Mouse (Mus musculus) skeletal muscle tissue, adult 2 months (tissue): Measurements from ENCODE around the gene Chil1.

Source experiments
- DNase-seq: peaks from one replicate; pipeline ENCODE4 v3.0.0-alpha.2; 2012; ENCODE audit warnings: low read depth, low spot score

The Chil1 gene

DNA sequence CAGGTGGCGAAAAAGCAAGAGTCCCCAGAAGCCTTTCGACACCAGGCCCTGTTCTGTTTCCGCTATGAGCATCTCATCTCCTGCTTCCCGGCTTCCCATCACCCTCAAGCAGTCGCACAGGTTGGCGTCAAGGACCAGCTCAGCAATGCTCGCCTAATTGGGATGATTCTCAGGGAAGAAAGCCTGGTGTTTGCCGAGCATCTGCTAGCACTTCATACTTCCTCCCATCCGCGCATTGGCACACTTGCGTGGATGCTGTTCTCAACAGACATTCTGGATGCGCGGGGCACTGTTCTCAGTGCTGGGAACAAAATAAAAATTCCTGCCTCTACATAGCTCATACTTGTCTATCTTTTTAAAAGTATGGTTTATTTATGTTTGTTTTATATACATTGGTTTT lies 22.3 kb downstream of the Chil1 start:
- no peak for DNase-seq

DNA sequence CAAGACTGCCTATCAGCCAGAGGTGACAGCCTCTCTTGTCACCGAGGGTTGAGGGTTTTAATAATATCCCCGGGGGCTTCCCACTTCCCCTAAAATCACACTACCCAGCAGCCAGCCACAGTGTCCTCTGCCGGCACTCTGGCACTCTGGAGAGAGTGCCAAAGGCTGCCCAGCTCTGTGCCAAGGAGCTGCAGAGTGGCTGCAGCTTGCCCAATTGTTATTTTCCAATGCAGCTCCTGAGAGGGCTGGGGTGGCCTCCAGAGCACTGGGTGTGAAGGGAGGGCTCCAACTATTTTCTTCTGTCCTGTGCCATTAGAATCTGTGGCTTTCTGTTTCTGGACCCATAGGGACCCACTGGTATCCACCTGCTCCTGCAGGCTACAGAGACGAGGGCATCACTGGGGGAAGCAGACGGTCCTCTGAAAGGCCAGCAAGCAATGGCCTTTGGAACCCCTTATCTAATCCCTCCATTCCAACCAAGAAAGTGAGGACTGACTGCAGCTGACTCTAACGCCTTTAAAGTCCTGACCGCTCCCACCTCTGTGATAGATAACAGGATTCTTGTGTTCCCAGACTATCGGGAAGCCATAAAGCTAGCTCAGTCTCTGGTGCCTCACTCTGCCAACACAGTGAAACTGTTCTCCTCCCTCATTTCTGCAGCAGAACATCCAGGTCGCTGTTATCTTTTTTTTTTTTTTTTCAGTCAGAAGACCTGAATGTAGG lies 23.5 kb downstream of the Chil1 start:
- no peak for DNase-seq

DNA sequence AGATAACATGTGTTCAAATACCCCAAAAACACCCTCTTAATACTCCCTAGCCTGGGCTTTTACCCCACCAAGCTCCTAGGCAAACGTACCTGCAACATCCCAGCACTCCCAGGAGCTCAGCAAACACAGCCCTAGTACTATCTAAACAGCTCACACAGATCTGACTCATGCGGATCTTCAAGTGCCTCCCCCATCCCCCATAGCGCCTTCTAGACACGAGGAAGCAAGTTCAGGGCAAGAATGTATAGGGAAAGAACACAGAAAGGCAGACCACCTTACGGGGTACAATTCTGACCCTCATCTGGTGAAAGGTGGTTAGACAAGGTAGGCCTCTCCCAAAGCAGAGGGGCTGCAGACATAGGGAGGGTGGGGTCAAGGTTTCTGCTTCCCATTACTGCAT lies 24.1 kb downstream of the Chil1 start:
- DNase-seq = no peak

DNA sequence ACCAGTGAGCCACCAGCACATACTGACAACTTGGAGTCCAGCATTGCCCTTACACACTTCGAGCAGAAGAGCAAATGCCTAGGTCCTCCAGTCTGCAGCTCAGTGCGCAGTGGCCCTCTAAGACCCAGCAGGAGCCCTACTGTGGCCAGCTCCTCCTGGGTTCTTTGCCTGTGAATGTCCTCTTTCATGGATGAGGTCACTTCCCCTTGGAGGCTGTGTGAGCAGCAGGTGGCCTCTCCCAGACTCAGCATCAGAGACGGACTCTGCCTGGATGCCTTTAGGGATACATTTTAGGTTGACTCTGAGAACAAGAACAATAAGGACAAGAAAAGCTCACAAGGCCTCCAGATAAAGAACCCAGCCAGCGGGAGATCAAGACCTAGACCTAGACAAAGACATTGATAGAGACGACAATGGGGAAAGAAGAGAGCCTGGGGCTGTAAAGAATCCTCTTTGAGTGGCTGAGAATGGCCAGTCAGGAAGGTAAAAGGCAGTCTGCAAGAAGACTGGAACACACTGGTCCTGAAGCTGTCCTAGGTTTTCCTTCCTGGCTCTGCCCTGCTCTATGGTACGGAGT lies 28.3 kb downstream of the Chil1 start:
- no peak for DNase-seq

DNA sequence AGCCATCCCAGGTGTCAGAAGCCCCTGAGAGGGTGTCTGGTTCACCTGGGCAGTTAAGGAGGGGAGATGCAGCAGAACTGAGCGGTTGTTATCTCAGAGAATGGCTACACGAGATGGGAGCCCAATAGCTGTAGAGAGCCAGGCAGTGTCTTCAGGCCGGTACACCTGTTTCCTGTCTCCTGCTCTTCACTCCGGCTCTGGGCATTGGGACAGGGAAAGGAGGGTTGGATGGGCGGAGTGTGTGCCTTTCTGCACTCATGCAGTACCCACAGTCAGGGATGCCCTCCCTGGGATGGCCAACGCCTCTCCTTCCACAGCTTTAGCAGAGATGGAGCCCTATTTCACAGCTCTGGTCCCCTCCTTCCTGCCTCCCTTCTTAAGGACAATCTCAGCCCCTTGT lies 29.1 kb downstream of the Chil1 start:
- no peak for DNase-seq

DNA sequence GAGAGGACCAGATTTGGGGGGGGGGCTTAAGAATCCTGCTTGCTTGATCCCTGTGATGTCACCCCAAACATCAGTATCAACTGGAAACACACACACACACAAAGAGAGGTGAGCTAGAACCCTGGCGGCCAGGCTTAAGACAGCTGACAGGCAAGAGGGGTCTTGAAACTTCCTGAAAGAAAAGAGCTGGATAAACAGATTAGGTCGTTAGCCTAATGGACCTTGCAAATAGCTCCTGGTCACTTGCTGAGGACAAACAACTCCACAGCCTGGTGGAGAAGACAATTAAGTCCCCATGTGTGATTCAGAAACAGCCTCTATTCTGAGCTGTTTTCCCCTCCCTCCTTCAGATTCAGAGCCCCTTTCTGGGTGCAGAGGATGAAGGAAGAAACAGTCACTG lies 29.7 kb downstream of the Chil1 start:
- DNase-seq = no peak

DNA sequence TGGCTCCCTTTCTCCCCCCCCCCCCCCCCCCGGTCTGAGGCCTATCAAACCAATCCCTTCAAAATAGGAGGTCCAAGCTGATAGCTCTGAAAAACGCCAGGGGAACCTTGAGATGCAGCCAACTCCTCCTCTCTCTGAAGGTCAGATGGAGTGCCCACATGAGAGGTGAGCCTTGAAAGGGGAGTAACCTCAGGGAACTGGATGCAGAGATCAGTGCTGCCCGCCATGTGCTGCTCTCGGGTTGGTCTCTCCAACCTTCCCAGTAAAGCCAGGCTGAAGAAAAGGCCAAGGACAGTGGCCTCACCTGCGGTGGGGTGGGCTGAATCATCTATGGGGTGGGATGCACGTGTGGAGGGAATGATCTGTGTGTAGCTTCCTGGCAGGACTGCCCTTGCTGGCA lies 30.4 kb downstream of the Chil1 start:
- no peak for DNase-seq

DNA sequence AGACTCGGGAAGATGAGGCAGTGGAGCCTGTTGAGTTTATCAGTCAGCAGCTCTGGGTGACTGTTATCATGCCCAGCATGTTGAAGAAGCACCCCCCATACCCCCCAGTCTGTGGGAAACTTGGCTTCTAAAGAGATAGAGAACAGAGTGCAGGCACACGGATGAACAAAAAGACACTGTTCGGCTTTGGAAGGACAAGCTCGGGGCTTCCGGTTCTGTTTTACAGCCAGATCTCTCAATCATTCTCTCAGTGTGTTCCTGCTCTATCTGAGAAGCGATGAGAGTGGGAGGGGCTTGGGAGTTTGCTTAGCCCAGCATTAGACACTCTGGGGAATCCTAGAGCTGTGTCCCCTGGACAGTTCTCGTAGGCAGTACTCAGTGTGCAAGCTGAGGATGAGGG lies 31.4 kb downstream of the Chil1 start:
- no peak for DNase-seq

DNA sequence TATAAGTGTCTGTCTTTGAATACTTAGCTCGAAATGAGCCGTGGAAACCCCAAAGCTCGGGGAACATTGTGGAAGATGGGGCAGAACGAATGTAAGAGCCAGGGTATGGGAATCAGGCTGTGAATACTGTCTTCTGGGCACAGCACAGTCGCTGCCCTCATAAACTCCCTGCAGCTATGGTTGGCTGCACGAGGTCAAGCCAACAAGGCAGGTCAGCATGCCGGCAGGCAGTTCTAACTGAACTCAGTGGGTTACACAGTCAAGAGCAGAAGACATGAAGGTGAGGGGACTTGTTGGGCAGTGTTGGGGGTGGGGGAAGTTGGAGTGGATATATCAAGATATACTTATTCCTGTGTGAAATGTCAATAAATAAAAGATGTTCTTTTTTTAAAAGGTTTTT lies 33.1 kb downstream of the Chil1 start:
- DNase-seq = no peak

DNA sequence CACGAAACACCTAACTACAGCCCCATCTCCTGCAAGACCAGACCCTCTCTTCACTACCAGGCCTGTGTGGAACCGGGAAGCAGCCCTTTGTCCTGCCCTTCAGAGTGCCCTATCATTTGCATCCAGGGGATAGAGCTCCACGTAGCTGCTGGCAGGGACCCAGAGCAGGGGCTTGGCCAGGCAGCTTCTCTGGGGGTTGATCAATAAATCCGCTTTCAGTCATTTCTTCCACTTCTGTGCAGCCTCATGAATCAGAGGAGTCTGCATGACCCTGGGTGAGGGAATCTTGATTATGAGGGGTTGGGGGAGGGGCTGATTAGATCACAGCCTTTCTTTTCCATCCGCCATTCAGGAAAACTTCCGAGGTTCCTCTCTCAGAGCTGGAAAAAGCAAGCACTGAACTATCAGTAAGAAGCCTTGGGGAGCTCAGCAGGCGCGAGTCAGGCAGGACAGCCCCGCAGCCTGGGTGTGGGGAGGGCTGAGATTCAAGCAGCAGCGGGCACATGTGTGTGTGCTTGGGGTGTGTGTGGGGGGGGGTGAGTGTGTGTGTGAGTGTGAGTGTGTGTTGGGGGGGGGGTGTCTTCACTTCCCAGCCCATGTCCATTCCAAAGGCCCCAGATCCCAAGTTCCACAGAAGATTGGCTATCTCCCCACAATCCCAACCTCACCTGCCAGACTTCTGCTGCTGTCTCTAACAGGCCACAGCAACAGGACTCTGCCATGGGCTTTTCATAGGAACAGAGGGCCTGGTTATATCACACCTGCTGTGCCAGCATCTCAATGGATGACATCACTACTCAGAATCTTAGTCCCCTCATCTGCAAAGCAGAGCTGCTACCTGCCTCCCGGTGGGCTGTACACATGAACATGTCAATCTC lies 34.0 kb downstream of the Chil1 start:
- DNase-seq = no peak

DNA sequence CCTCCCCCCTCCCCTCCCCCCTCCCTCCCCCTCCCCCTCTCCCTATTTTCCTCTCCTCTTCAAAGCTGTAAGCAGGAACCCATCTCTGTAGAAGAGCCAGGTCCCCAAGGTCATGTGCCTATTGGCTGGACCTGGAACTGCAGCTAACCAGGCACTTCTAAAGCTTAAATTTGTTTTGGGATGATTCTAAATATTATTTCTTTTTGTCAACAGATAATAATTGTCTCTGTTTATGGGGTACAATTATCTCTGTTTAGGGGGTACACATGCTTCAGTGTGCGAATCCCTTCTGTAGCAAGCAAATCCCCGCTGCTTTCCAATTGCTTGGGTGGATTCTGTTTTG lies 34.6 kb downstream of the Chil1 start:
- no peak for DNase-seq

DNA sequence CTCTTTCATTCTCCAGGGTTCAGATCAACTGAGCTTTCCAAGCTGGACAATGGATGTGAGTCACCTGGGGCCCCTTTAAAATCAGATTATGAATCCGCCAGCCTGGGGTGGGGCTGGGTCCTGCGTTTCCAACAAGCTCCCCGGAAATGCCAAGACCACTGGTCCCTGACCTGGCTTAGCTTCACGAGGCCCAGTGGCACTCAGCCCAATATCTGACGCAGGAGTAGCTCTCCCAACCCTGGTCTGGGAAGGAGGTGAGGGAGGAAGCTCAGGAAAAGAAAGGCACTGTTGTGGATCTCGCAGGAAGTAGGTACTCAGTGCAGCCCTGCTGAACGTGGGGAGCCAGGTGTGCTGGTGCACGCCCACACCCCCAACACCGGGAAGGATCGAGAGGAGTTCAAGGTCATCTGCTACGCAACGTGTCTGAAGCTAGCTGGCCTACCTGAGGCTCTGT lies 35.1 kb downstream of the Chil1 start:
- DNase-seq = no peak

DNA sequence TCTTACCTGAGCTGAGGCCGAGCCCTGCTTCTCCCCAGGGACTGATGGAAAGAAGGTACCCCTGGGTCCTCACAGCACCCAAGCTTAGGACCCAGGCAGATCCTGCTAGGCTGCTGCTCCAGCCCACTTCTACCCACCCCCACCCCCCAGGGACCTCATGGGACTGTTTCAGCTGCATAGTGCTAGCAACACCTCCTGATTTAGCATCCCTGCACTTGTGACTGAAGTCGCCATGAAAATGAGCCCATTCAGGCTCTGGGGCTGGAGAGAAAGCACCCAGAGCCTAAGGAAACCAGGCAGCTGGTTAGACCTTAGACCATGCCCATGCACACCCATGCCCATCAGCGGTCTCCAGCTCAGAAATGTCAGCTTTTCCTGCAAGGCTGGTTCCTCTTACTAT lies 36.0 kb downstream of the Chil1 start:
- no peak for DNase-seq

DNA sequence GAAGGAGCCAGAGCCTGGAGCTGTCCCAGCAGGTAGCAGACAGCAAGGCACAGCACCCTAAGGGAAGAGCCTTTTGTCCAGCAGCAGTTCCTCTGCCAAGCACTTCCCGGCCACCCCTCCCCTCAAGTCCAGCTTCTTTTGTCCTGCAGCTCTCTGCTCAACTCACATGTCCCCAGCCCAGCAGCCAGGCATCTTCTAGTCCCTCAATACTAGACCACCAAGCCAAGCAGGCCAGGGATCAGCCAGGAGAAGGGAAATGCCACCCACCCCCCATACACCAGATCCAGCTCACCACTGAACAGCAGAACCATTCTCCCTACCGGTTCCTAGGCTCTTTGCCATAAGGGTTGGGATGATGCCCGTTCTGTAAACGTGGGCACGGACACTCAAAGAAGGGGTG lies 37.6 kb downstream of the Chil1 start:
- no peak for DNase-seq

DNA sequence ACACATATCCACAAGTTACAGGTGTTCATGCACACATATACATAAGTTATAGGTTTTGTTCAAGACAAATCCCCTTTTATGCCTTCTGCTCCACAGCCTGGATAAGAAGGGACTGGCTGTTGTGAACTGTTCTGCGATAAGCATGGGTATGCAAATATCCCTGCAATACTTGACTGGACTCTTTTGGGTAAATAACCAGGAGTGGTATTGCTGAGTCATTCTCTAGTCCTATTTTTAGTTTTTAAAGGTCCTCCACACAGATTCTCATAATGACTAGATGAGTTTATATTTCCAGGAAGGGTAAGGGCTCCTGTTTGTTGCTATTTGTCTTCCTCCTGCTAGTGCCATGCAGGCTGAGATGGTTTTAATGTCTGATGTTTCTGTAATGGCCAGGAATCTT lies 39.2 kb downstream of the Chil1 start:
- DNase-seq = no peak

DNA sequence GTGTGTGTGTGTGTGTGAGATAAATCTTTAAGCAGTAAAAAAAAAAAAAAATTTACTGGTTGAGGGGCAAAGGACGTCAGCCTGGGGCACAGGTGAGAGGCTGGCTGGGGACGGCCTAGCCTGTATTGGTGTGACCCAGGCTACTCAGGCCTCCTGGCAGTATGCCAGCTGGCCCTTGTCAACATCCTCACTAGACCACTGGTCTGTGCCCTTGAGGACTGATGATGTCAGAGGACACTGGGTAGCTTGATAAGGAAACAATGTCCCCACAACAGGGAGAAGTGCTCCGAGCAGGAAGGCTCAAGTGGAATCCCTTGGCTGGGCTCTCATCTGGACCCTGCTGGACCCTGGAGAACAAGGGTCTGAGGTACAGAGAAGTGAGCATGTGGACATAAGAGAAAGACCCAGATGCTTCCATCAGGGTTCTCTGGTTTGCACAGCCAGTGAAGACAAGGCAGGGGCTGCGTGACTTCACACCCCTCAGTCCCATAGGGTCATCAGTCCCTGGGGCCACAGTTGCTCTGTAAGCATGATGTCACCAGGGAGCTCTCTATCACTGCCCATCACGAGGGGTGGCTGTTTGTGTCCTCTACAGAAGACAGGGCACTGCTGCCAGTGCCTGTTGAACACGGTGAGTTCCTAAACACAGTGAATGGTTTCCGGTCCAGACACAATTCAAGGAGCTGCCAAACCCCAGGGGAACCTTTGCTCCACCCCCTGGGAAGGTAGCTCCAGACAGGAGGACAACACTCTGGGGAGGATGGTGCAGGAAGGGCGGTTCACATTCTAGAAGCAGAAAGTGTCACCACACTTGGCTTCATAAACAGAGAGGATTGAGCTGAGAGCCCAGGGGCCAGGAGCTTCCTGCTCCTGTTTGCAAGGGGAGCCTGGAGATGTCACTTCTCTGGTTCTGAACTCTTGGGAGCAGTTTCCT lies 40.4 kb downstream of the Chil1 start:
- no peak for DNase-seq

DNA sequence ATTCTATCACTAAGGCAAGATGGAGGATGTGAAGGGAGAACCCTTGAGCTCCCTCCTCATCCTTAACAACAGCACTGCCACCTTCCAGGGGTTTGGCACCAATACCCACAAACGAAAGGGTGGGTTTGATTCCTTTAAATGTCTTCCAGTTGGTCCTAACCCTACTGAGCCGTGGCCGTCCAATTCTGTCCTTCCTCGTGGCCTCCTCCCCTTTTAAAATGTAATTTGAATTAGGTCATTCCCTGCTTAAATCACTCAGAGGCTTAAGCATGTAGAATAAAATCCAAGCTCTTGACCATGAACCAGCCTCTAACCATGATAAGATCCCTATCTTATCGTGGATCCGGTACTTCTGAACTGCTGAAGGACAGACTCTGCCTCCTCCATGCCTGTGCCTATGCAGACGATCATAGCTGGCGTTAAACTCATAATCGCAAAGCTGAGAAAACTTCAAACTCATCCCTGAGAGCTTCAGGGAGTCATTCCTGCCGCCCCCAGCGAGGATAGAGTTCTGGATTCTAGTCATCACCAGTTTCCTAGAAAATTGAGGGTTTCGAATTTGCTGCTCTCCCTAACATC lies 42.8 kb downstream of the Chil1 start:
- no peak for DNase-seq

DNA sequence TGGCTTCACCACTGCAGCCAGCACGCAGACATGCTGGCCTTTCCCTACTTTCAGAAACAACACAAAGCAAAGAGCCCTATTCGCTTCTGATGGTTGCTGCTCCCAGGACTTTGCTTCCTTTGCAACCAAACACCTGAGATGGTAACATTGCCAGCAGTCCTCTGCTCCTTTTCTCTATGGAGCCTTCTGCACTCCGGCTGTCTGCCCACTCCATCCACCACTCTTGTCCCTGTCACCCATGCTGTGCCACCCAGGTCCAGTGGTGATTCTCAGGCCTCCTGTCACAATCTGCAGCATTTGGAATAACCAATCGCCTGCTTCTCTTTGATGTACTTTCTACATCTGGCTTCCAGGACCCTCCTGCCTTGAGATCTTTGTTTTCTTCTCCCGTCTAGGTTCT lies 43.4 kb downstream of the Chil1 start:
- no peak for DNase-seq

DNA sequence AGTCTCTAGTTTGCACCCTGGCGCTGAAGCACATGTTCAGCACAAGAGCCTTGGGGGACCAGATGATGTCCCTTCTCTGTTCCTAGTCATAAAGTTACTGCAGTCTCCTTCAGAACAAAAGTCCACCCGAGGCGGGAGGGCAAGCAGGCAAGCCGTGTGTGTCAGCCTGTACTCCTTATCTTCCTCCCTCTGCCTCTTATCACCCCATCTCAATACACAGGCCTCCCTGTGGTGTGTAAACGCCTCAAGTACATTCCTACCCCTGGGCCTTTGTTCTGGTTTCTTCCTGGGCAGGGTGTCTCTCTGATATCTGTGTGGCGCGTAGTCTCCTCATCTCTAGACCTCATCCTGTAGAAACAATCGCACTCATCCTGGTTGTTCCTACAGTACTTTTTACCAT lies 44.8 kb downstream of the Chil1 start:
- DNase-seq = no peak

DNA sequence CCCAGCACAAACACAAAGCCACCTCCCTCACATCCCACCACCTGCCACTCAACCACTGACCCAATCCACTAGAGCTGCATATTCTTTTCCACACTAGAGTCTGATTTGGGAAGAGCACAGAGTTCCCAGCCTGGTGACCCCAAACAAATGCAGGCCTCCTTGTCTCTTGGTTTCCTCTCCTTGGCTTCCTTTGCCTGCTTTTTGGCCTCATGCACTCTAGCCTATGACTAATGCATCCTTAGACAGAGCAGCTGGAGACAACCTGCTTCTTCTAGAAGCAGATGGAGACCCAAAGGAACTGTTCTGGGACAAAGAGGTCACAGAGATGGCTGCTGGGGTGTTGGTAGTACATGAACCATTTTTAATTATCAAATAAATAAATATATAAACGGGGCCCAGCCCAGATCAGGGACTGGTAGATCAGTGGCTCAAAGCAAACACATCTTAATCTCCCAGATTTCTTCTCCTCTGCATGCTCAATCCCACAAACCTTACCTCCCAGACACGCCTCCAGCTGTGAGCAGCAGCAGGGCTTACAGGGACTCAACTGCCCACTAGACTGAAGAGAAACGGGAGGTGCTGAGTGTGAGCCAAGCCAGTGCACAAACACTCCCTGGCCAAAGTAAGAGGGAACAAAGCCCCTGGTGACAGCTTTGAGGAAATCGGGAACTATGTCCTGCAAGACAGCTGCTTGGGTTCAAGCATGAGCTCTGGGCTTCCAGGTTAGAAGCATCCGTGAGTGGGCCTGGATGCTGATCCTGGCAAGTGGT lies 48.0 kb downstream of the Chil1 start:
- DNase-seq = no peak
